Mouse (Mus musculus) frontal cortex, postnatal 25 days (tissue): ENCODE measurements at regions not wholly inside any gene's neighbourhood (a gene's known extent, or its start where the extent isn't known, plus 50 kb on each side); places are given as distances from the start of the nearest gene placed in this dataset.

ENCODE experiments used
- DNase-seq, 2 experiments: peaks; one replicate each; pipeline ENCODE4 v3.0.0; 2022; ENCODE audit warnings: low spot score in 2 of 2

GRCm38 (mm10) chr9:87961796-87962195 is 230.7 kb upstream of the Tbx18 start:
- no peak for DNase-seq

- DNase-seq, result no peak
These were observed 233.4 kb upstream of the Tbx18 start for GRCm38 (mm10) chr9:87964508-87964907.

GRCm38 (mm10) chr9:87965103-87965780 is 234.2 kb upstream of the Tbx18 start:
- DNase-seq, result no peak

GRCm38 (mm10) chr9:87968190-87969082 is 237.4 kb upstream of the Tbx18 start:
- DNase-seq, result no peak

- no peak for DNase-seq
These were observed 239.5 kb upstream of the Tbx18 start for GRCm38 (mm10) chr9:87970586-87970985.

GRCm38 (mm10) chr9:87971791-87972190 is 240.7 kb upstream of the Tbx18 start:
- DNase-seq, result no peak

- no peak for DNase-seq
These were observed 242.5 kb upstream of the Tbx18 start for GRCm38 (mm10) chr9:87973531-87973930.

- DNase-seq, result no peak
These were observed 253.8 kb upstream of the Tbx18 start for GRCm38 (mm10) chr9:87984910-87985309.

- no peak for DNase-seq
These were observed 254.4 kb upstream of the Tbx18 start for GRCm38 (mm10) chr9:87985439-87985838.

- no peak for DNase-seq
These were observed 275.1 kb upstream of the Tbx18 start for GRCm38 (mm10) chr9:88005945-88006700.

- no peak for DNase-seq
These were observed 292.7 kb upstream of the Tbx18 start for GRCm38 (mm10) chr9:88023752-88024151.

- no peak for DNase-seq
These were observed 294.9 kb upstream of the Tbx18 start for GRCm38 (mm10) chr9:88025936-88026335.

GRCm38 (mm10) chr9:88030509-88031148 is 296.4 kb upstream of the Nt5e start:
- DNase-seq, result no peak

- no peak for DNase-seq
These were observed 289.4 kb upstream of the Nt5e start for GRCm38 (mm10) chr9:88037560-88037959.

GRCm38 (mm10) chr9:88049270-88049669 is 277.7 kb upstream of the Nt5e start:
- DNase-seq, result no peak

- DNase-seq, result no peak
These were observed 277.2 kb upstream of the Nt5e start for GRCm38 (mm10) chr9:88049792-88050191.

GRCm38 (mm10) chr9:88058551-88058950 is 268.4 kb upstream of the Nt5e start:
- no peak for DNase-seq

- no peak for DNase-seq
These were observed 268.0 kb upstream of the Nt5e start for GRCm38 (mm10) chr9:88059005-88059404.

GRCm38 (mm10) chr9:88063973-88064676 is 262.9 kb upstream of the Nt5e start:
- no peak for DNase-seq

- no peak for DNase-seq
These were observed 261.9 kb upstream of the Nt5e start for GRCm38 (mm10) chr9:88065057-88065456.

- no peak for DNase-seq
These were observed 261.2 kb upstream of the Nt5e start for GRCm38 (mm10) chr9:88065777-88066176.
